8 mouse cellular contexts compared by ENCODE assay signal in genomic region chr10:42678331-42678730, GRCm38 (mm10).
A peak's percentile ranks its signal among the peaks of the same experiment; 100 is the strongest.
DNase-seq lines count a peak whose midpoint lies in the region; ATAC-seq and TF ChIP-seq lines count a peak whose summit lies in the region.

No protein-coding gene starts in this region.

- intact Hi-C loops in left cerebral cortex, postnatal 10 days (cut with DNase I) = no loop called here

- no peaks in the 10 kb centered on the region for H3K27me3 ChIP-seq in heart, embryonic 10.5 days (ENCODE audit: insufficient read depth, poor library complexity, severe bottlenecking)
- no peaks in the 10 kb centered on the region for H3K27me3 ChIP-seq in forebrain, embryonic 16.5 days (replicated peaks; ENCODE audit: control insufficient read depth, insufficient read depth, low read length)
- no peaks in the 10 kb centered on the region for H3K27me3 ChIP-seq in liver, postnatal 0 days (ENCODE audit: insufficient read depth, low read length)

- WGBS in heart, embryonic 10.5 days = 52% methylated on average over 6 of the region's 6 CpGs
- 41% methylated on average over 6 of the region's 6 CpGs for WGBS in forebrain, embryonic 16.5 days
- WGBS in liver, postnatal 0 days (ENCODE audit: insufficient replicate concordance) = 28% methylated on average over 6 of the region's 6 CpGs

- TF ChIP-seq EP300 in liver, postnatal 0 days (IDR thresholded peaks at IDR 0.05; ENCODE audit: low read depth) = no peak

- H3K4me2 ChIP-seq in forebrain, embryonic 16.5 days (ENCODE audit: low read length) = peak overlapping the region; percentile 72
- H3K4me2 ChIP-seq in liver, postnatal 0 days (ENCODE audit: low read depth, low read length) = peak overlapping the region; percentile 96

- H3K36me3 ChIP-seq in heart, embryonic 10.5 days = no peaks in the 10 kb centered on the region
- H3K36me3 ChIP-seq in forebrain, embryonic 16.5 days (ENCODE audit: control insufficient read depth, insufficient read depth) = no peaks in the 10 kb centered on the region
- H3K36me3 ChIP-seq in liver, postnatal 0 days (replicated peaks; ENCODE audit: insufficient read depth, low read length) = no peaks in the 10 kb centered on the region

- peak overlapping the region; percentile 88 for H3K27ac ChIP-seq in heart, embryonic 10.5 days
- peak overlapping the region; percentile 64 for H3K27ac ChIP-seq in forebrain, embryonic 16.5 days (ENCODE audit: low read length)
- no peak overlapping the region for H3K27ac ChIP-seq in liver, postnatal 0 days (ENCODE audit: low read depth)

- H3K9me3 ChIP-seq in heart, embryonic 10.5 days = no peaks in the 10 kb centered on the region
- H3K9me3 ChIP-seq in forebrain, embryonic 16.5 days (ENCODE audit: control insufficient read depth, low read length) = no peaks in the 10 kb centered on the region
- no peaks in the 10 kb centered on the region for H3K9me3 ChIP-seq in liver, postnatal 0 days (ENCODE audit: low read length)

- peak overlapping the region; percentile 78 for H3K4me3 ChIP-seq in heart, embryonic 10.5 days
- peak overlapping the region; percentile 90 for H3K4me3 ChIP-seq in forebrain, embryonic 16.5 days (replicated peaks; ENCODE audit: low read length)
- H3K4me3 ChIP-seq in liver, postnatal 0 days (ENCODE audit: low read depth, low read length) = peak overlapping the region; percentile 95

- peak overlapping the region; percentile 83 for H3K9ac ChIP-seq in forebrain, embryonic 16.5 days (replicated peaks; ENCODE audit: low read depth, low read length)
- peak overlapping the region; percentile 94; the same call in 1 of the 2 replicates for H3K9ac ChIP-seq in liver, postnatal 0 days (replicated peaks)

- ATAC-seq in CD4-positive, CD25-positive, alpha-beta regulatory T cell, adult 4 months = peak; percentile 8
- peak; percentile 4; the same call in 1 of the 2 replicates for ATAC-seq in forebrain, embryonic 16.5 days
- no peak for ATAC-seq in liver, postnatal 0 days

- DNase-seq in heart, embryonic 10.5 days (ENCODE audit: low spot score) = no peak
- DNase-seq in heart, postnatal 4 days = no peak
- no peak for DNase-seq in liver, postnatal 0 days
- DNase-seq in left cerebral cortex, postnatal 10 days (ENCODE audit: extremely low spot score in 1 of 2, low spot score in 2 of 2) = no peak
- no peak for DNase-seq in ovary, adult 18-20 months (ENCODE audit: low spot score)
- DNase-seq in embryo, embryonic 9.5 days (ENCODE audit: extremely low spot score) = no peak

- peaks cover 15% of the 10 kb centered on the region for H3K4me1 ChIP-seq in heart, embryonic 10.5 days
- H3K4me1 ChIP-seq in forebrain, embryonic 16.5 days (replicated peaks; ENCODE audit: control insufficient read depth, insufficient read depth, low read length) = peaks cover 17% of the 10 kb centered on the region
- peaks cover 10% of the 10 kb centered on the region; the same call in 1 of the 2 replicates for H3K4me1 ChIP-seq in liver, postnatal 0 days (ENCODE audit: insufficient read depth)

- TF ChIP-seq CTCF in liver, postnatal 0 days (IDR thresholded peaks at IDR 0.05; ENCODE audit: low read depth) = no peak
